Mouse (Mus musculus) ES-E14 (cell line): ENCODE measurements around the gene Dlgap5.

ENCODE experiments used
- HCFC1 ChIP-seq: IDR thresholded peaks from 2 replicates; pipeline ENCODE4 v1.6.1; 2012; ENCODE audit warnings: low read length, inconsistent platforms, borderline replicate concordance; ENCODE audit not compliant: insufficient read depth
- MAFK ChIP-seq: IDR thresholded peaks from 2 replicates; pipeline ENCODE4 v1.6.1; 2014; ENCODE audit warnings: mild to moderate bottlenecking, low read depth, low read length, inconsistent platforms; ENCODE audit not compliant: insufficient read depth

- TF ChIP-seq MAFK (no peak), HCFC1 (no peak)
Measured at GRCm38 (mm10) chr14:47356622-47357021, 61.6 kb downstream of the Dlgap5 start.
